Mouse (Mus musculus) olfactory bulb, adult 2 months (tissue): Measurements from ENCODE around the gene Tcf12.

Experiments used
- CTCF ChIP-seq: fragments of 200-500 bp; IDR thresholded peaks from 2 replicates; pipeline ENCODE4 v1.5.1; 2012; ENCODE audit warnings: low read depth, mild to moderate bottlenecking, low read length, moderate library complexity; ENCODE audit not compliant: insufficient read depth
- POLR2A ChIP-seq: fragments of 200-500 bp; IDR thresholded peaks from 2 replicates; pipeline ENCODE4 v1.6.1; 2012; ENCODE audit warnings: mild to moderate bottlenecking, low read depth, low read length, moderate library complexity; ENCODE audit not compliant: insufficient read depth

- TF ChIP-seq CTCF = no peak
- no peak for TF ChIP-seq POLR2A
These were observed 299.3 kb downstream of the Tcf12 start for GRCm38 (mm10) chr9:71812402-71812801.
